Mouse (Mus musculus) brown adipose tissue, adult 24 weeks (tissue): ENCODE measurements around the gene Esd. TPM values are rescaled to one million over a fixed set of nuclear protein-coding genes. Genes with fewer than 3 reads are reported as not detected.
A peak's percentile ranks its signal among the peaks of the same experiment; 100 is the strongest.

Experiments used
- H3K27ac ChIP-seq: fragments of 200-500 bp; replicated peaks from 2 replicates; pipeline ENCODE4 v1.5.1; 2012; ENCODE audit warnings: low read depth, mild to moderate bottlenecking, low read length
- H3K4me1 ChIP-seq: fragments of 200-500 bp; 2 replicates; pipeline ENCODE4 v1.6.1; 2012; ENCODE audit warnings: low read length, mixed read lengths; ENCODE audit not compliant: control insufficient read depth, insufficient read depth, insufficient read length
- H3K4me3 ChIP-seq: fragments of 200-500 bp; 2 replicates; pipeline ENCODE4 v1.5.1; 2012; ENCODE audit warnings: low read depth, mild to moderate bottlenecking, low read length, moderate library complexity; ENCODE audit not compliant: insufficient read depth
- polyA plus RNA-seq: library from polyadenylated mRNA; stranded (reverse); fragments of >200 nt; gene quantifications from 2 replicates; pipeline ENCODE4 v1.2.4, GENCODE M21; 2012; ENCODE audit not compliant: missing spikeins, insufficient read depth, insufficient read length

Gene Esd
- 194 and 246 TPM in 2 replicates for polyA plus RNA-seq

GRCm38 (mm10) chr14:74732079-74732783 is at the start of gene Esd:
Esd (plus strand) TSS chr14:74732297.
- Histone ChIP-seq H3K27ac (no peak within 1 kb of the TSS), H3K4me1 (no peaks in the 10 kb centered on the region), H3K4me3 (peak within 1 kb of the TSS; percentile 78)

DNA sequence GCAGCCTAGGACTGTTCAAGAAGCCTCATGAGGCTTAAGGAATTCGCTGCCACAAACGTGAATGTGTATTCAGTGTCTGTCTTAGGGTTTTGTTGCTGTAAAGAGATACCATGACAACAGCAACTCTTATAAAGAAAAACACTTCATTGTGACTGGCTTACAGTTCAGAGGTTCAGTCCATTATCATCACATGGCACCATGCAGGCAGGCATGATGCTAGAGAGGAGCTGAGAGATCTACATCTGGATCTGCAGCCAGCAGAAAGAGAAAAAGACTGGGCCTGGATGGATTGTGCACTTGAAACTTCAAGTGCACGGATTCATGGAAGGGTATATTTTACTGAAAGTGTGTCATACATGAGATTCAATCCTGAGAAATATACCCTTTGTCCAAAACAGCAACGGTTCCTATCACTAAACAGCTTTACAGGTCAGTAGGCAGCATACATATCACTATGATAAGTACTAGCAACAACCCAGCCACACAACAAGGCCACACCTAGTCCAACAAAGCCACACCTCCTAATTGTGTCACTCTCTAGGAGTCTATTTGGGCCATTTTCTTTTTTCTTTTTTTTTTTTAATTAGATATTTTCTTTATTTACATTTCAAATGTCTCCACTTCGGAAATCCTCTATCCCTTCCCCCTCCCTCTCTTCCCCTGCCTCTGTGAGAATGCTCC is 47.7 kb upstream of the Esd start:
- no peak overlapping the region for H3K4me3 ChIP-seq
- no peak overlapping the region for H3K27ac ChIP-seq
- H3K4me1 ChIP-seq, result no peaks in the 10 kb centered on the region

- H3K27ac ChIP-seq, result no peak overlapping the region
- no peaks in the 10 kb centered on the region for H3K4me1 ChIP-seq
- no peak overlapping the region for H3K4me3 ChIP-seq
These were observed 40.1 kb upstream of the Esd start for GRCm38 (mm10) chr14:74691963-74692362.

GRCm38 (mm10) chr14:74696766-74697165 is 35.3 kb upstream of the Esd start:
- H3K4me1 ChIP-seq, result no peaks in the 10 kb centered on the region
- no peak overlapping the region for H3K4me3 ChIP-seq
- no peak overlapping the region for H3K27ac ChIP-seq

GRCm38 (mm10) chr14:74697432-74697831 is 34.7 kb upstream of the Esd start:
- no peak overlapping the region for H3K4me3 ChIP-seq
- no peaks in the 10 kb centered on the region for H3K4me1 ChIP-seq
- no peak overlapping the region for H3K27ac ChIP-seq

GRCm38 (mm10) chr14:74699241-74699640 is 32.9 kb upstream of the Esd start:
- Histone ChIP-seq H3K27ac (no peak overlapping the region), H3K4me1 (no peaks in the 10 kb centered on the region), H3K4me3 (no peak overlapping the region)

- Histone ChIP-seq H3K4me1 (no peaks in the 10 kb centered on the region), H3K27ac (no peak overlapping the region), H3K4me3 (no peak overlapping the region)
These were observed 28.2 kb upstream of the Esd start for GRCm38 (mm10) chr14:74703930-74704329.

DNA sequence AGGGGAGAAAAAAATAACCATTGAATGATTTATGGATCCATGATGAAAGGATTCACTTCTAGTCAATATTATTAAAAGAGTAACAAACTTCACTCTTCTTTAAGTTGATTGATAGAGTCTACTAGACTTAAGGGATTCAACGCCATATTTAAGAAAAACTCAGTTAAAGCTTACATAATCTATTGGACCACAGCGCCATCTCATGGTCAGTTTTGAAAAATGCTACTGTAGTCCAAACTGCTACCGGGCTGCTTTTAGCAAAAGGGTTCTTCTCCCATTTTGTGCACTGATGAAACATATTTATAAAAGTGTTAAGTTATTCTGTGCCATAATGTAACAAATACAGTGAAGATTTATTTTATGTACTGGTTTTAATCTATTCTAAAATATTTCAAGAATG is 23.0 kb upstream of the Esd start:
- H3K27ac ChIP-seq, result no peak overlapping the region
- no peaks in the 10 kb centered on the region for H3K4me1 ChIP-seq
- H3K4me3 ChIP-seq, result no peak overlapping the region

DNA sequence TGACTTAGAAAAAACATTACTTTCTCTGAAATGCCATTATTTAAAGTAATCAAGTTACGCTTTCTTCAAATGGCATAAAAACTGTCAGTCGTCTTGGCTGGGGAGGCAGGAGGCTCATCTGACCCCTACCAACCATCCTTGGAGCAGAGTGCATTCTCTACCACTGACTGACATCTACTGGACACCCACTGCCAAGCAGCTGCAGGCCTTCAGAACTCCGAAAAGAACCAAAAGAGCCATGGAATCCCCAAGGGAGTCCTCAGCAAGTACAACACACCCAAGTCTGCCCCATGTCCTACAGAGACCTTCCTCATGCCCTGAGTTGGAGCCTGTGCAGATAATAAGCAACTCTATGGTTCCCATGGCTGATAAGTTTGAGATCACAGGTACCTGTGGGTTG is 8.6 kb upstream of the Esd start:
- Histone ChIP-seq H3K4me3 (no peak overlapping the region), H3K27ac (no peak overlapping the region), H3K4me1 (no peaks in the 10 kb centered on the region)

DNA sequence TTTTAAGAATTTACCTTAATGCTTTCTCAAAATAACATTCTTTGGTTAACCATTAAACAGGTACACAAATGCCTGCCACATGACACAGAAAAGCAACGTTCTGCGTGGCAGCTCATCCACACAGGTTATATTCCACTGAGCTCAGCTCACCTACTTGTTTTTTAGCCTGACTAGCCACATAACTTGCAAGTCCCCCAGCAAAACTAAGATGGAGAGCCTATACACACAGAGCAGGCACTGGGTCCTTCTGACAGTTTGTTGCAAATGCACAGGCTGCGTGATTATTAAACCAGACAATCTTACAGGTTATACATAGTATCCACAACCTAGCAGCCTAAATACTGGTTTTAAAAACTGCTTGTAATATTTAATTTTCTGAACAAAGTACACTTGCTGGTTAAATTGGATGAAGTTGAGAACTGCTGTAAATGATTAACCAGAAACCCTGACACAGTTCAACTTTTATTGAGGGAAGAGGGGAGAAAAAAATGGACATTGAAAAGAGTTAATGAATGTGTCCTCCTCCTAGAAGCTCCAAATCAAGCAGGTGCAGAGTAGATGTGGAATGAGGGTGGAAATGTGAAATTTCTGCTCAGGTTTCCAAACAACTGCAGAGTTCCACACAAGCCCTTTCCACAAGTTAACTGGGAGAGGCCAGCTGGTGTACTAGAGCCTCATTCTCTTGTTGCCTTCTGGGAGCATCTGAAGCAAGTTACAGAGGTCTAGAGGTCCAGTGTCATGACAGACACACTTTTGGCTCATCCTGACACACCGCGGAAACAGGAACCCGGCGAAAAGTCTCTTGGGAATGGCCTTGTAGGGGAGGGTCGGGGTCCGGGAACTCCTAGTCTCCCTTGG is 647 bp upstream of the Esd start:
- Histone ChIP-seq H3K4me3 (peak overlapping the region; percentile 59), H3K27ac (no peak overlapping the region), H3K4me1 (no peaks in the 10 kb centered on the region)

DNA sequence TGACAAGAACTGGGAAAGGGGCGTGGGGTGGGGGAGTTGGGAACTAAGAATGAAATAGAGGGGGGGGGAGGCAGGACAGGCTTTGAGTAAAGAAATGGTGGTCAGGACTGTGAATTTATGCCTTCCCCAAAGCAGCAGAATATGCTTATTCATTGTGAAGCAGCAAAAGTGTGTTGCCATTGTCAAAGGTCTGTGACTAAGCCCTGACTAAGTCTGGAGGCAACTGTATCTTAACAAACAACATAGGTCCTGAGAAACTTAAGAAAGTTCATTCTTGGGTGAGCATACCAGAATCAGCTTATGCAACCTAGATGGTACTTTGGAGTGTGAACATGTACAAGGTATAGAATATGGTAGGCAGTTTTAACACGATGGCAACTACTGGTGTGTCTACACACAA is 1.3 kb downstream of the Esd start:
- Histone ChIP-seq H3K4me1 (no peaks in the 10 kb centered on the region), H3K4me3 (no peak overlapping the region), H3K27ac (no peak overlapping the region)

DNA sequence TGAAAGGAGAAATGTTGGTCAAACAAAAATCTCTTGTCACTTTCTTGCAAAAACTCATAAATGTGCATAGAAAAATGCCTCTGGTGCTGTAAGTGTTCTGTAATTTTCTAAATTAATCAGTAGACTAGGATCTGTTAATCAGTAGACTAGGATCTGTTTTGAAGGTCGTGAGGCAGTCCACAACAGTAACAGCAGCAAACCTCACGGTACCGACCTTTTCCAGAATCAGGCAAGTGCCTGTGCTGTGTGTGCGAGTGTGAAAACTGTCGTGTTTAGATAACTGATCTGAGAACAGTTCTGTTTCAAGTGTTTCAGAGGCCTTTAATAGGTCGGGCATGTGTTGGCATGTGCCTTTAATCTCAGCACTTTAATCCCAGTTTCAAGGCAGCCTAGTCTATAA is 3.4 kb downstream of the Esd start:
- Histone ChIP-seq H3K27ac (no peak overlapping the region), H3K4me3 (no peak overlapping the region), H3K4me1 (no peaks in the 10 kb centered on the region)

GRCm38 (mm10) chr14:74736850-74737249 is 4.8 kb downstream of the Esd start:
- no peaks in the 10 kb centered on the region for H3K4me1 ChIP-seq
- no peak overlapping the region for H3K27ac ChIP-seq

GRCm38 (mm10) chr14:74764191-74764918 is 32.3 kb downstream of the Esd start:
- no peak overlapping the region for H3K4me3 ChIP-seq
- no peak overlapping the region for H3K27ac ChIP-seq
- H3K4me1 ChIP-seq, result no peaks in the 10 kb centered on the region; the same call in 1 of the 2 replicates

More at GRCm38 (mm10) chr14:74736850-74737249, 4.8 kb downstream of the Esd start:
- H3K4me3 ChIP-seq, result no peak overlapping the region

DNA sequence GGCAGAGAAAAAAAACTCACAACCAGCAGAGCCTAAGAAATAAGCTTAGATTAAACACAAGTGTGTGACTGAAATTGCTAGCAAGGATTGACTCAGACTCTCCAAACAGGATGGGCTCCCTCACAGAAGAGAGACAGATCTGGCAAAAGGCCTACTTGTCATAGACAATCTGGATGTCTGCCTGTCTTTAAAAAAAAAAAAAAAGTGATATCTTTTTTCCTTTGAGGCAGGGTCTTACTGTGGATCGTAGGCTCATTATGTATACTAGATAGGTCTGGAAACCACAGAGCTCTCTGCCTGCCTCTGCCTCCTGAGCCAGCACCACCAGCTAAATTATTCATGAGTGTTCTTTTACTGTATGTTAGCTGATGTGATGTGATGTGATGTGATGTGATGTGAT is 35.8 kb downstream of the Esd start:
- H3K27ac ChIP-seq, result no peak overlapping the region
- H3K4me1 ChIP-seq, result no peaks in the 10 kb centered on the region
- H3K4me3 ChIP-seq, result no peak overlapping the region
